Mouse (Mus musculus) ovary, postnatal 10 days (tissue): ENCODE measurements around the gene Dnajb5.
"Not testable (repeated sequence)": the region's sequence is repeated elsewhere in the genome, so short reads cannot be mapped to it uniquely, and the experiment has no call there.

ENCODE experiments used
- DNase-seq: peaks from one replicate; pipeline ENCODE4 v3.0.0; 2022; ENCODE audit warnings: low spot score

Dnajb5 gene

GRCm38 (mm10) chr4:42972952-42973351, 23.3 kb downstream of the Dnajb5 start:
- DNase-seq = no peak

DNA sequence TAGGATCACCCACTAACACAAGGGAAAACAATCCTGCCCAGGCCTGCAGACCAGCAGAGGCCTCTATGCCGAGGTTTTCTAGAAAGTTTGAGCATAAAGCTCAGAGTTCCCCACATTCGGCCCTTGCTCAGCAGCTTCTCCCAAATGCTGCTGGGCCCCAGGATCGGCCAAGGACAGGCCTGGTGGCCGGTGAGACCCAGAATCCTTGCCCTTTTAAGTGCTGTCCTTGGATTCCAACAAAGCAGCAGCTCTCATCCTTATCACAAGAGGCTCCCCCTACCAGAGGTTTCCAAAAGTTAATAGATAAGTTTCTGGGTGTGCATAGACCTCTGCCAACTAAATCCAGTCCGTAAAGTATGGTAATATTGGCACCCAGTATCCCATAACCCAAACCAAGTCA, 24.3 kb downstream of the Dnajb5 start:
- DNase-seq = no peak

DNA sequence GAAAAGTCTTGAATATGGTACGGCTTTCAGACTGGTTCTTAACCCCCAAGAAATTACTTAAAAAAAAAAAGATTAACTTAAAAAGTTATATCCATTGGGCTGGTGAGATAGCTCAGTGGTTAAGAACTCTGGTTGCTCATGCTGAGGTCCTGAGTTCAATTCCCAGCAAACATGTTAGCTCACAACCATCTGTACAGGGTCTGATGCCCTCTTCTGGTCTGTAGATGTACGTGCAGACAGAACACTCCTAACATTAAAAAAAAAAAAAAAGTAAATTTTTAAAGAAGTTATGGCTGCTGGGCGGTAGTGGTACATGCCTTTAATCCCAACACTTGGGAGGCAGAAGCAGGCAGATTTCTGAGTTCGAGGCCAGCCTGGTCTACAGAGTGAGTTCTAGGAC, 28.4 kb downstream of the Dnajb5 start:
- DNase-seq = no peak

DNA sequence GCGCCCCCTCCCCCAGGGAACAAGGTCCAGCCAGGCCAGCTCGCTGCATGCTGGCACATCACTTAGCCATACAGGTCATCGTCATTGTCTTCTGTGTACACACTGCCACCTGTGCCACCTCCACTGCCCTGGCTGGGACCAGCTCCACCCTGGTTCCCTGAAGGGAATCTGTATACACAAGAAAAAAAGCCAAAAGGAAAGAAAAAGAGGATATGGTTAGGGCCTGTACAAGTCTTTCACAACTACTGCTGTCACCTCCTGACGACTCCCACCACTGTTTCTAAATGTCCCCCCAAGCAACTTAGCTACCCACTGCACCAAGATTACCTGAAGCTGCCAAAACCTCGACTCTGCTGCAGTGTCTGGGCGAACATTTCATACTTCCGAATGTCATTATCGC, 30.9 kb downstream of the Dnajb5 start:
- DNase-seq = not testable (repeated sequence)

GRCm38 (mm10) chr4:42988296-42988695, 38.7 kb downstream of the Dnajb5 start:
- no peak for DNase-seq

- DNase-seq = no peak
Observed at GRCm38 (mm10) chr4:42998022-42998421, 48.4 kb downstream of the Dnajb5 start.

DNA sequence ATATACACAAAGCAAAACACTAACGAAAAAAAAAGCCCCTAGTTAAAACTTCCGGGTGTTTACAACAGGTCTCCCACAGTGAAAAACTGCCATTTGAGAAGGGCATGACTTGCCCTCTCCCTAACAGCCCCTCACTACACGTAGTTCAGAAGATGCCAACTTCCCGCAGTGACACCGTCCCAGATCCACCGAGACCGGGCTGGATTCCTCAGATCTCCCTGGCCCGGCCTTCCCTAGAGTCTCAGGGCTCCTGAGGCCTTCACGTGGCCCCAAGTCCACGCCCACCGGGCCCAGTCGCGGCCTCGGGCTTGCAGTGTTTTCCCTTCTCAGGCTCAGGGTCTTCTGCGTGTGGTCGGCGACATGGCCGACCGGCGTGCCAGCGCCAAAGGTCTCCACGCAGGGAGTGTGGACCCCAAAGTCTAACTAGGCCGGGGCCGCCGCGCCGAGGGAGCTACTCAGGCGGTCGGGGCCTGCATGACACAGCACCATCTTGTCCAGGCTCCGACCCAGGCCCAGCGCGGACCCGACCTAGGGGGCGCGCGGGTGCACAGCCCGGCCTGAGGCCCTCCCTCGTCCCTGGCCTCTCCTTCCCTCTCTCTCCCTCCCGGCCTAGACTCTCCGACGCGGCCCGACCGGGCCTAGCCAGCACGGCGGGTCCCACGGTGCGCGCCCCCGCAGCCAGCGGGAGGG, 50.0 kb downstream of the Dnajb5 start:
- peak; percentile 59 for DNase-seq

- peak; percentile 96 for DNase-seq
Observed at GRCm38 (mm10) chr4:43000141-43000986, 50.8 kb downstream of the Dnajb5 start, which contains the start of gene Vcp. TSS of gene Vcp (minus strand) at chr4:43000507.

DNA sequence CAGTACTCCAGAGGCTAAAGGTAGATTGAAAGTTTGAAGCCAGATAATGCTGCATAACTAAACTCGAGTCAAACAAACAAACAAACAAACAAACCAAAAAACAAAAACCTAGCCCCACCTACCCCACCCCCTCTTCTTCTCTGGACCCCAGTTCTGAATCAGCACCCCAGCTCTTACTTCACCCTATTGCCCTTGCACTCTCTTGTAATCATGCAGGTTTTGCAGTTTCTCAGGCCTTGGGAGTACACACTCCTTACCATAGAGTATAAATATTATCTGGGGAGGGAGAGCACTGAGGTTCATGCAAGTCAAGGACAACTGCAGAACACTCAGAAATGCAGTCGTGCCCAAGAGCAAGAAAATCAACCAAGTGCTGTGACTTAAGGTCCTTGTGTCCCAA, 51.7 kb downstream of the Dnajb5 start:
- DNase-seq = no peak

- no peak for DNase-seq
Observed at GRCm38 (mm10) chr4:43002756-43003439, 53.3 kb downstream of the Dnajb5 start.

DNA sequence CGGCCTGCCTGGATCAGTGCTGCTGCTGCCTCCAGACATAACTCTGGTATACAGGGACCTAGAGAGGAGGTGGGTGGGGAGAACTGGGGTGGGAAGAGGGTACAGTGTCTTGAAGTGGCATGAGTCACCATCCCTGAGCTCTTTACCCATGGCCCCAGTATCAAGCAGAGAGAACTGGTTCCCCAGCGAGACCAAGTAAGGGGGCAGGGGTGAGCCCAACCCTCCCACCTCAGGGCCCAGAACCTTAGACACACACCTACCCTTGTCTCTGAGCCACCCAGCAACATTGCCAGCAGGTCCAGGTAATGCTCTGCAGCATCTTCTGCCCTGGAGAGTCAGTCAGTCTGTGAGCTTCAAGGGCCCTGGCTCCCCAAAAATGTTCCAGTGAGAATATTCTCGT, 55.3 kb downstream of the Dnajb5 start:
- DNase-seq = no peak

DNA sequence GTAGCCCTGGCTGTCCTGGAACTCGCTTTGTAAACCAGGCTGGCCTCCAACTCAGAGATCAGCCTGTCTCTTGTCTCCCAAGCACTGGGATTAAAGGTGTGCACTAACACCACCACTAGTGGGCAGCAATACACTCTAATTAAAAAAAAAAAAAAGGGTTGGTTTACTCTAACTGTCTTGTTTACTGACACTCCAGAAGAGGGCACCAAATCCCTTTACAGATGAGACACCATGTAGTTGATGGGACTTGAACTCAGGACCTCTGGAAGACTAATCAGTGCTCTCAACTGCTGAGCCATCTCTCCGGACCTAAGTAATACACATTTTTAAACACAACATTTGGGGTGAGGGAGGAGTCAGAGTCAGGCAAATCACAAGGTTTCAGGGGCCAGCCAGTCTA, 56.2 kb downstream of the Dnajb5 start:
- no peak for DNase-seq
